Mouse (Mus musculus): ENCODE results near the gene Srrt. TPM values are rescaled to one million over a fixed set of nuclear protein-coding genes. Genes with fewer than 3 reads are reported as not detected.

Gene Srrt
- 100 to 1,000 TPM in 1 of 2 experiments, 10 to 100 TPM in 1; 99.4 to 101 TPM for polyA plus RNA-seq (2017; shearing (Covaris generic))

GRCm38 (mm10) chr5:137307071-137307912 lies at the start of gene Srrt:
Gene Srrt, minus strand, starts transcription at chr5:137307674.

GRCm38 (mm10) chr5:137349384-137350204 lies 42.1 kb upstream of the Srrt start, which contains the start of gene Ephb4:
Gene Ephb4, plus strand, starts transcription at chr5:137350109.

GRCm38 (mm10) chr5:137333512-137334174 lies 26.2 kb upstream of the Srrt start, which contains the start of gene Slc12a9:
Gene Slc12a9, minus strand, starts transcription at chr5:137333597.

GRCm38 (mm10) chr5:137314193-137315083 lies 7.0 kb upstream of the Srrt start, which contains the start of gene Trip6:
Gene Trip6, minus strand, starts transcription at chr5:137314404.

GRCm38 (mm10) chr5:137293839-137294743 lies 13.4 kb downstream of the Srrt start, which contains the start of gene Ufsp1:
Gene Ufsp1, plus strand, starts transcription at chr5:137294629.

GRCm38 (mm10) chr5:137287032-137287952 lies 20.2 kb downstream of the Srrt start, which contains the start of gene Ache:
Gene Ache, plus strand, starts transcription at chr5:137287519.

Other genes with a start within 250 kb of the Srrt start
- not detected for gene Serpine1, start 235.4 kb downstream of the Srrt start, polyA plus RNA-seq (2017; shearing (Covaris generic))
- 10 to 100 TPM; 13.9 to 19.4 TPM for gene Trim56, start 191.5 kb downstream of the Srrt start, polyA plus RNA-seq (2017; shearing (Covaris generic))
- not detected for gene Muc3, start 158.4 kb downstream of the Srrt start, polyA plus RNA-seq (2017; shearing (Covaris generic))
- gene Muc3a, start 95.3 kb downstream of the Srrt start, polyA plus RNA-seq (2017; shearing (Covaris generic)), result 1 to 10 TPM in 1 of 2 experiments, under 1 TPM in 1; 0.72 to 3.1 TPM
- gene Ache, start 20.2 kb downstream of the Srrt start, polyA plus RNA-seq (2017; shearing (Covaris generic)), result under 1 TPM in 1 of 2 experiments, not detected in 1; 0.14 TPM
- 1 to 10 TPM; 1.6 TPM for gene Ufsp1, start 13.0 kb downstream of the Srrt start, polyA plus RNA-seq (2017; shearing (Covaris generic))
- 1 to 10 TPM; 2.5 to 4.4 TPM for gene Trip6, start 6.7 kb upstream of the Srrt start, polyA plus RNA-seq (2017; shearing (Covaris generic))
- gene Slc12a9, start 25.9 kb upstream of the Srrt start, polyA plus RNA-seq (2017; shearing (Covaris generic)), result 10 to 100 TPM; 17.8 to 22.2 TPM
- gene Ephb4, start 42.4 kb upstream of the Srrt start, polyA plus RNA-seq (2017; shearing (Covaris generic)), result under 1 TPM in 1 of 2 experiments, not detected in 1; 0.11 TPM
- under 1 TPM; 0.06 to 0.33 TPM for gene Zan, start 169.4 kb upstream of the Srrt start, polyA plus RNA-seq (2017; shearing (Covaris generic))
- gene Pop7, start 194.8 kb upstream of the Srrt start, polyA plus RNA-seq (2017; shearing (Covaris generic)), result 10 to 100 TPM; 47.8 to 57.7 TPM
- 10 to 100 TPM in 1 of 2 experiments, 1 to 10 TPM in 1; 8.3 to 15.9 TPM for gene Gigyf1, start 210.9 kb upstream of the Srrt start, polyA plus RNA-seq (2017; shearing (Covaris generic))
- not detected for gene Epo, start 225.6 kb upstream of the Srrt start, polyA plus RNA-seq (2017; shearing (Covaris generic))
- gene Gnb2, start 225.8 kb upstream of the Srrt start, polyA plus RNA-seq (2017; shearing (Covaris generic)), result 100 to 1,000 TPM; 290 to 376 TPM
- gene Actl6b, start 245.8 kb upstream of the Srrt start, polyA plus RNA-seq (2017; shearing (Covaris generic)), result not detected